Mouse (Mus musculus): ENCODE measurements around the gene Ddx59.
A peak's percentile ranks its signal among the peaks of the same experiment; 100 is the strongest.

Ddx59 gene

DNA sequence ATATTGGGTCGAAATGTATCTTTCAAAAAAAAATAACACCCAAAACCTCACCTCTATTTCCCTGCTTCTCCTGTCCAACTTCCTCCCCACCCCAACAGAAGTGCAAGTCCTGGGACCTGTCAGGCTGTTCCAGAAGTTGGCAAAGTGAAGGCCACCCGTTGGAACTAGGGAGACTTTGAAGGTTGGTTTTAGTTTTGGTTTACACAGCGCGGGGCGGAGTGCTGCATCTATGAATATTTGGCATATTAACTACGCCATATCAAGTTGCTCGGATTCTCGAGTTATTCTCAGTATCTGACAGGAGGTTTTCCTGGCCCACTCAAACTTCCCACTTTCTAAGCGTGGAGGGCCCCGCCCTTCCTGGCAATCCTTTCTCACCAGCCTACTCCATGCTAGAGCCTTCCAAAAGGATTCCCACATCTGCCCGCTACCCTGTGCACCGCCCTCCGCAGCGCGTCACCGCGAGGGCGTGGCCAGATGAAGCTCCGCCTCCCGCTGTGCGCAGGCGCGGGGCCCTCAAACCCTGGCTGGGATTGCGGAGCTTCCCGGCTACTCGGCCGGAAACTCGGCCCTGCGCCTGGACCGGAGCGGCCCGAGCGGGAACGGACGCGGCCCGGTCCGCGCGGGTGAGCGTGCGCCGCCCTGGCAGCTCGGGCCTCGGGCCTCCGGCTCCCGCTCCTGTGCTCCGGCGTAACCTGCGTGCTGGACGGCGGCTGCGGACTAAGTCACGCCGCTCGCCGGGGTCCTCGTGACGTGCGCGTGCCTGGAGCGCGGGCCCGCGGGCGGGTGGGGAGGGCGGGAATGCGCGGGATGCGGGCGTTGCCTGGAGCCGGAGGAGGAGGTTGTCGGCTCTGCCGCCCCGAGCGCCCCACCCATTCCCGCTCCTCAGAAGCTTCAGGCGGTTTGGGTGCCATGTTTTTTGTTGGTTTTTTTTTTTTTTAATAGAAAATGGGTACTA is at the start of gene Ddx59:
Ddx59 (plus strand) TSS at position 474 of the 958 bp plus-strand sequence.
- DNase-seq: peak; percentile 97

DNA sequence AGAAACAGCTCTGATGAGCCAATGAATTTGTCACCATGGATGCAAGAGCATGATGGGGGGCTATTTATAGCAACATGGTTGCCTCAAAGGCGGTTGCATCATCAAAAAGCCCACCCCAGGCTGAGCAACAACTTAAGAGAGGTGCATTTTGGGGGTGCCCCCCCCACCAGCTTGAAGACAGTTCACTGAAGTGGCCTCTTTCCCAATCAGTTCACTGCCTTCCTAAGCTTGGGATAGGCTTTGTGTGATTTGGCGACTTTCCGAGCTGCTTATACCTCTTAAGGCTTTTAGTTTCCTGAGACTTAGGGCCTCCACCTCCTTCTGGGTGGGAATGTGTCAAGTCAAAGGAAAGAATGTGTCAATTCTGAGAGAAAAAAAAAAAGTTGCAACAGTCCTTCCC is 49.1 kb upstream of the Ddx59 start:
- no peak for DNase-seq

DNA sequence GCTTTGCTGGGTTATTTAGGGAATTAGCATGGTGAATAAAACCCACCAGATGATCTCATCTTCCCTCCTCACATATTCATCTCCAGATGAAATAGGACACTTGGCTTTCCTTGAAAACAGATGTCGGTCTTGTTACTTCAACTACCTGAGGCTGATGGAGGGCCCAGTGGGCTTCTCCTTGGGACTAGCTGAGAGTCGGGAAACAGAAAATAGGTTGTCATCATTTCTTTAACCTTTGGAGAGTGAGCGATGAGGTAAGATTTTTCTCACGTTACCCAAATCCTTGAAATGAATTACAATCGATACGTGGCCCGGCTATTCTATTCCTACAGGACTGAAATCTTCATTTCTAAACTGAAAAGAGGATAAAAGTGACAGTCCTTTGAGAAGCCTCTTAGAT is 35.8 kb upstream of the Ddx59 start:
- no peak for DNase-seq

DNA sequence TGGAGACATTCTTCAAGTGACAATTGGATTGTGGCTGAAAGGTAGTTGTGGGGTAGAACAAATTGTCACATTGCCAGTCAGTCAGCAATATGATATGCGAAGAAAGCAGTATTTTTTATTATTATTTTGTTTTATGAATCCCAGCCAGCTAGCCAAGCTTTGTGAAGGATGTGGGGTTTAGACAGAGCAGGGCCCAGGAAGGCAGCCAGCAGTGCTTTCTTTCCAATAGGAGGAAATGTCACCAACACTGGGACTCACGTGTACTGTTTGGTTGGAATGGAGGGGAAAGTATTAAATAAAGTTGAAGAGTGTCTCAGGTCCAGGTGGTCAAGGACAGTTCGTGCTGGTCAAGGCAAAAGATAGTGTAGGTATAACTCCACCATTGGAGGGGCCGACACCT is 34.9 kb upstream of the Ddx59 start:
- DNase-seq: no peak

DNA sequence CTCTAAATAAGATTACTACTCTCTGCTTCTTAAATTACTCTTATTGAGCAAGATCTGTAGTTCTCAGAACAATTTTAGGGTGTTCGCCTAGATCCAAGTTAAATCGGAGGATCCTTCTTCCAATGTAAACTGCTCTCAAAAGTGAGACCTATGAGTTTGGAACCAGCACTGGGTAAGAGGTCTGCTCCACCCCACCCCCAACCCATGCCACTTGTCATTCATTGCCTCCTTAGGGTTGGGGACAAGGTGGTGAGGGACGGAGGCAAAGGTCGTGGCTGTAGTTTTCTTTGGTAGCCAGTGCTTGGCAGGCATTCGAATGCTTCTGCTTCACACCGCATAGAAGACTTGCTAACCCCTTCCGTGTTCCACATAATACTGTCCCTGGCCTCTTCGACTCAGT is 34.5 kb upstream of the Ddx59 start:
- DNase-seq: no peak

DNA sequence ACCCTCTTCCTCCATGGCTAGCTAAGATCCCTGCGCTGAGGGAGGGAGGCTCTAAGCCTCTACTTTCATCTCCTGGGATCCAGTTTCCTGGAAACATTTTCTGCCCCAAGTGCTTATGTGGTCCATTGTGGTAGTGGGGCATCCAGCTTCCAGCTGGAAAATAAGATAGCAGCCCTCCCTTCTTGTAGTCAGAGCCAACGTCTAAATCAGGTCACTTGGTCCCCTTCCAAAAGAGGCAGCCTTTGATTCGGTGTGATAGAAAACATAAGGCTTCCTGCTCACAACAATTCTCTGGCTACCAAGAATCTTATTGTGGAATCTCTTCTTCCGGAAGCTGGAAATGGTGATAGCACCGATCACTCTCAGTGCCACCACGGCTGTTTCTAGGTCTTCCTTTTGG is 33.9 kb upstream of the Ddx59 start:
- peak; percentile 52 for DNase-seq

DNA sequence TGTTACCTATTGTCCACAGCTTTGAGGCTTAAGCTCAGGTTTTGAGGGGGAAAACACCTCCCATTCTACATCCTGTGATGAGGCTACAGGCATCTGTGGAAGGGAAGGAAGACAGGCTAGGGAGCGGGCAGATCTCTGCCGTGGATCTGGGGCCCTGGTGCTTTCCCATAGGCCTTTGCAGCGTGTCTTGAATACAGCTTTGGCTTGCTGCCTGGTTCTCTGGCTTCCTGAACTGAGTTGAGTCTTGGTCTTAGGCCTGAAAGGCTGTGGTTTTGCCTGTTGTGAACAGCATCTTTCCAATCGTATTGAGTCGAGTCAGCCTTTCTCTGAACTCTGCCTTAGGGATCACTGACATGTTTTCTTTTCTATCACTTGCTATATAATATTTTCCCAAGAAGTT is 33.5 kb upstream of the Ddx59 start:
- peak; percentile 24 for DNase-seq

DNA sequence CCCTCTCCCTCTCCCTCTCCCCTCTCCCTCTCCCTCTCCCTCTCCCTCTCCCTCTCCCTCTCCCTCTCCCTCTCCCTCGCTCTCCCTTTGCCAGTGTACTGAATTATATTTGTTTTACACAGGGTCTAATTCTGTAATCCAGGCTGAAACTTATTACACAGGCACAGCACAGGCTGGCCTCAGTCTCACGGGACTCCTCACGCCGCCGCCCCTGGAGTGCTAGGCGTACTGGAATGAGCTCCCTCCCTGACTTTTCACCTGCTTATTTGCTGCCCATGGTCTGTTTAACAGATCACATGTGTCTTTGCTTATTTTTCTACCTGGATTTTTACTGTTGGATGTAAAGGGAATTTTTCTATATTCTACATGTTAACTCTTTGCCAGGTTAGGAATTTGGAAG is 28.2 kb upstream of the Ddx59 start:
- DNase-seq: no peak

DNA sequence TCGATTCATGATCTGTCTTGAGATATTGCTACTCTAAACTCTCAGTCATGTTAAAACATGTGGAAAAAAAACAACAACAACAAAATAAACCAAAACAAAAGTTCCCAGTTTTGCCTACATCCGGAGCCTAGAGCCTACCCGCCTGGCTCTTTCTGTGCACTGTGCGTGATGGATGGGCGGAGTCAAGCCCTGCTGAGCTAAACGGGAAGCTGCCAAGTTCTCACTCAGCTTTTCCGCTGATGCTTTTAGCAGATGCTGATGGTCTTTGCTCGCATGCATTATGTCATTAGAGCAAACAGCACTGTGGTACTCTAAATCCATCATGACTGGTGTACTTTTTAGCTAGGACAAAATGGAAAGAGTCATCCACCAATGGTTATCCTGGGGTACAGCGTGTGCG is 20.6 kb upstream of the Ddx59 start:
- no peak for DNase-seq

DNA sequence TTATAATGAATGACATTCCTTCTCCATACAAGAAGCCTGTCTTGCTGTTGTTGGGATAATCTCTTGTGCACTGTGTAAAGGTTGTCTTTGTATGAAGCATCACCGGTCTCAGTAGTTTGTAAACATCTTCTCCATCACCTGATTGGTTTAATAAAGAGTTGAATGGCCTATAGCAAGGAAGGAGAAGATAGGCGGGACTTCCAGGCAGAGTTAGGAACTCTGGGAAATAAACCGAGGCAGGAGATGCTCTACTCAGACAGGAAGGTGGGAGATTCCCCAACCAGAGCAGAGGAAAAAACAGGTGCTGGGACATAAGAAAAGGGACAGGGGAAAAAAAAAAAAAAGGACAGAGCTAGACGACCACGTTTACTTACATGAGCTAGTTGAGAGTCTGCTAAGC is 20.0 kb upstream of the Ddx59 start:
- no peak for DNase-seq

DNA sequence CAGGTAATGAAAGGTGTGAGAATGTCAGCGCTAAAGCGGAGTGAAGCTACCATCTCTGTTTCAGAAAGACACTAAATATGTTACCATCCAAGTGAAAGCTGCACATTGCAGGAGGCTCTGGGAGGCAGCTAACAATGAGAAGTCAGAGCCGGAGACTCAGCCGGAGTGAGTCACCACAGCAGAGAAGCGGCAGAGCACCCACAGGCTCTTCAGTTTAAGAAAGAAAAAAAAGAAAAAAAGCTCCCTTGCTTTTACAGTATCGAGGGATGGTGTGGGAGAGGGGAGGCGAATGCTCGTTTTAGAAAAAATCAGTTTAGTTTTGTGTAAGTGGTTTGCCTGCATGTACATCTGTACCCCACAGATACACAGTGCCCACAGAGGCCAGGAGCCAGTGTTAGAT is 13.8 kb upstream of the Ddx59 start:
- no peak for DNase-seq

DNA sequence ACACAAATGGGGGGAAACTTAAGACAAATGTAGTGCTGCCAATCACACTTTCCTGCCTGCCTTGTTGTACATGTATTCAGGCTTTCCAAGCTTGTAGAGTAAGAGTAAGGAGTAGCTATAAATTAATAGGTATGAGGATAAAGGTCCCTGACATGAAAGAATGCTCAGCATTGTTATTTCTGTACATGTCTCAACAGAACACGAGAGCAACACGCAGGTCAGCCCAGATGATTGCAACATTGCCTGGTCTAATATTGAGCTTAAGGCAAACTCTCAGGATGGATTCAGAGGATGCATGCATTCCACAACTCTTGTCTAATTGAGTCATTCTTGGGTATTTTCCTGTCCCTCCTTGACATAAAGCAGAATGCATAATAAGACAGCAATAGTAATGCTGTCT is 5.4 kb upstream of the Ddx59 start:
- DNase-seq: no peak

DNA sequence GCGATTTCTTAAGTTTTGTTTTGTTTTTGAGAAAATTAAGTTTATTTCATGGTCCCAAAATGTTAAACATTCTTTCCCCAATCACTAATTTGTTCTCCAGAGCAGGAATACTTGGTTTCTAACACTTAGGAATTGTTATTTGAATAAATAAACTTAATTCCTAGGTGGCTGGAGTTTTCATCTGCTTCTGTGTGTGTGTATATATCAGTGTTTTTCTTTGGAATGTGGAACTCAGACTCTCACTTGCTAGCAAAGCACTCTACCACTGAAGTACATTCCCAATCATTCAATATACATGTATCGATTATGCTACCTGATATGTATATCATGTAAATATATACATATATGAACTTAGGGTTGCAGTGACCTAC is 670 bp downstream of the Ddx59 start:
- DNase-seq: no peak

DNA sequence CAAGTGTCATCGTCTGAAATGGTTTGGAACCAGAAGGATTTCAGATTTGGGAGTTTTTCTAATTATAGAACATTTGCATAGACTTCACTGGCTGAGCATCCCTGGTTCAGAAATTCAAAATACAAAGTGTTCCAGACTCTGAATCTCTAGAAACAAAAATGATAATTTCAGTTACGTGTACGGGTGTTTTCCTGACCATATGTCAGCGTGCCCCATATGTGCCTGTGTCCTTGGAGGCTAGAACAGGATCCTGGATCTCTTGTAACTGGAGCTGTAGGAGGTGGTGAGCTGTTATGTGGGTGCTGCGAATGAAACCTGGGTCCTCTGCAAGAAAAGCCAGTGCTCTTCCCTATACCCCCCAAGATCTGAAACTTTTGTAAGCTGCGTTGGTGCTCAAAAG is 3.3 kb downstream of the Ddx59 start:
- no peak for DNase-seq

DNA sequence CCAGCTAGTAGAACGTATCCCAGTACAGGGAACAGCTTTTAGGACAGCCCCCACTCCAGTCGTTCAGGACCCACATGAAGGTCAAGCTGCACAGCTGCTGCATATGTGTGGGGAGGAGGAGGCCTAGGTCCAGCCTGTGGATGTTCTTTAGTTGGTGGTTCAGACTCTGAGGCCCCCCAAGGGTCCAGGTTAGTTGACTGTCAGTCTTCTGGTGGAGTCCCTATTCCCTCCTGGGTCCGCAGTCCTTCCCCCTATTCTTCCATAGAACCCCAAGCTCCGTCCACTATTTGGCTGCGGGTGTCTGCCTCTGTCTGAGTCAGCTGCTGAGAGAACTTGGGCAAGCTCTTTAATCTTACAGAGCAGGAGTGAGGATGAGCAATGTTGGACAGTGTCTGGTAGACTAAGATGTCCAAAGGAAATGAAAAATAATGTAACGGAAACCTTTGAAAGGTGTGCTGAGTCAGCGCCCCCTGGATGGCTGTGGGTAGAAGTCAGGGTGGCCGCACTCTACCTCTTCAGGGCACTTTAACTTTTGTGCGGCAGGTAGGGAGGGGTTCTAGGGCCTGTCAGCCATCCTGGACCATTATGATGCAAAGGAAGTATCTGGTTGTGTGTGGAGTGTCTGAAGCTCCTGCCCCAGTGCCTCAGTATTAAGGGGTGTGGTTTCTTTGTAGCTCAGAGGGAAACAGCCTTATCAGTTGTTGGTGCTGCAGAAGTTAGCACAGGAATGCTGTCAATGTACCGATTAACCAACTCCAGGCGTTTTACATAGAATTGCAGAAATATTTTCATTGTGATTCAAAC is 12.3 kb downstream of the Ddx59 start:
- no peak for DNase-seq

DNA sequence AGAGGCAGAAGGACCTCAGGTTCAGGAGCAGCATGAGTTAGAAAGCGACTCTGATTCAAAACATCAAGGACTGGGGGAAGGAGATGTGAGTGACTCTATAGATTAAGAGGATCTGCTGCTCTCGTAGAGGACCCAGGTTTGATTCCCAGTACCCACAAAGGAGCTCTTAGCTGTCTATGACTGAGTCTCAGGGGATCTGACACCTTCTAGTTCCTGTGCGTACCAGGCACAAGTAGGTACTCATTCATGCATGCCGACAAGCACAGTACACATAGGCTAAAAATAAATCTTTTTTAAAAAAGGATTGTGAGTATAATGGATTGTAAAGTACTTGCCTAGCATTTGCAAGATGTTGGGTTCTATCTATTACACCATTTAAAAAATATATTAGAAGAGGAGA is 13.9 kb downstream of the Ddx59 start:
- no peak for DNase-seq

DNA sequence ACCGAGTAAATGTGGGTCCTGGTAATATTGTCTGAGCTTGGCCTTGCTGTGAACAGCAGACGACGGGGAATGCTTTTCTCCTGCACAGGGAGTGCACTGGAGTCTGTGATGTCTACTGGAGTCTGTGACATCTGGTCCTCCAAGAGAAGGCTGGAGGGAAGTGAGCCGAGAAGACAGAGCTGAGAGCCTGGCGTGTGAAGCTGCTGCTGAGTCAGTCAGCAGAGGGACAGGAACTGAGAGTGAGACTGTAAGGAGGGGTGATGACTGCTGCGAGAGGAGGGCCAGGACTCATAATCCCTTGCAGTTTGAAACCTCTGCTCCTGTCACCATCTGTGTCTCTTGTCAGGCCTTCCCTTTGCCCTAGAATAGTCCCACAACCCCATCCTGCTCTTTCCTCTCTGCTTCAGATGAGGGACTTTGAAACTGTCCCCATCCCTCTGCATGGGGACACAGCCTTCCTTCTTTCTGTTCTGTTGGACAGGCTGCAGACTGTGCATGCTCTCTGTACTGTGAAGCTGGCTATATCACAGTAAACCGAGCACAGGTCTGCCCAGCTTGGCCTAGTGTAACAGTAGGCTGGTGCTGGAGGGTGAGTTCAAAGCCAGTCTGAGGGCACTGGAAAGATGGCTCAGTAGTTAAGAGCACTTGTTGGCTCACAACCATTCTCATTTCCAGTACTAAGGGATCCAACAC is 15.2 kb downstream of the Ddx59 start:
- no peak for DNase-seq

DNA sequence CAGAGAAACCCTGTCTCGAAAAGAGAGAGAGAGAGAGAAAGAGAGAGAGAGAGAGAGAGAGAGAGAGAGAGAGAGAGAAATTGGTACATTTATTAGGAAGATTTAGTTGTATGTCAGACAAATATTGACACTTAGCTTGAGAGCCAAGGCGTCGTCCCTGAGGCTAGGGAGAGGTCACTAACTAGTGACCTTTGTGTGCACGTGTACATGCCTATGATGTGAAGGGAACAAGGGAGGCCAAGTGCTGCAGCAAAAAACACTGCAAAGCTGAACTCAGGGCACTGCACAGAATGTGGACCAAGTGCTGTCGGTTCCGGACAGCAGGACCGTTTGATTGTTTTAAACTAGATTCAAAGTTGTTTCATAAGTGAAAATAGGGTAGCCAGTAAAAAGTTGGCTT is 25.7 kb downstream of the Ddx59 start:
- DNase-seq: no peak

DNA sequence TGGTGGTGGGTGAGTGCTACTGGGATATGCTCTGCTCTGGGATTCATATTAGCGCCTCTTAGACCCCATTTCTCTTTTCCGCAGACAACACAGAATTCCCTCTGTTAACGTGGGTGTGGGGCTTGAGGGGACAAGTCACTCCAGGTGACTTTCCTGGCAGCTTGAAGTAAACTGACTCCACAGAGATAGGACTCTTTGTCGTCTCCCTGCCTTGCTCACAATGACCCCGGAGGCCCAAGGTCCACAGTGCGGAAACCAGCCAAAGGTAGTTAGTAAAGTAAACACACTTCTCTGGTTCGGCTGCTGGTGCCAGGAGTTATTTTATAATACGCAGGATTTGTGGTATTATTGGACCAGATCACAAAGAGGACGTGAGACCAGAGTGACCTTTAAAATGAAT is 27.7 kb downstream of the Ddx59 start:
- no peak for DNase-seq

DNA sequence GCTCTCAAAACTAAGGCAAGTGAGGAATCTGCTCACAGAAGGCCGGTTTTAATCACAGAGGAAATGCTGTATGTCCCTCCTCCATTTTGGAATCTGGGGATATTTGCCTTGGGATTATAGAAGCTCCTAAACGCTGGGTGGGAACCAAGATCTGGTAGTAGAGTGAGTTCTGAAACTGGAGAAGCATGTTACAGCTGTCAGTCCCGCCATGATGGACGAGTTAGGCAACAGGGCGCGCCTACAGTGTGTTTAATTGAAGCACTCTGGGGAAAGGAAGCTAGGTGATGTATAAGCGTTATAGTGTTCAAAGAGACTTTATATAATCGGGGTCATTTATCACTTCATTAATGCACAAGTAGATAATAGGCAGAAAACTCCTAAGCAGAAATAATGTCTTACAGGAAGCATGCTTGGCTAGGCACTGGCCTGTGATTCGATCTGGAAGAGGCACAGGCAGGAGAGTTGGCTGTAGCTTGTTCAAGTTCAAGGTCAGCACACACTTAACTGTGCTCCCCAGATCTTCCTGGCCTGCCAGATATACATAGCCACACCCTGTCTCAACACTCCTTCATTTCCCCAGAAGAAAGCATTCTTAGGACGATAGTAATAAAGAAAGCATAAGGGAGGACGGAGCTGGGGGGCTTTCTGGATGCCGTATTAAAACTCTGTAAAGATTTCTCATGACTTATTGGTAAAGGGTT is 29.6 kb downstream of the Ddx59 start:
- no peak for DNase-seq

DNA sequence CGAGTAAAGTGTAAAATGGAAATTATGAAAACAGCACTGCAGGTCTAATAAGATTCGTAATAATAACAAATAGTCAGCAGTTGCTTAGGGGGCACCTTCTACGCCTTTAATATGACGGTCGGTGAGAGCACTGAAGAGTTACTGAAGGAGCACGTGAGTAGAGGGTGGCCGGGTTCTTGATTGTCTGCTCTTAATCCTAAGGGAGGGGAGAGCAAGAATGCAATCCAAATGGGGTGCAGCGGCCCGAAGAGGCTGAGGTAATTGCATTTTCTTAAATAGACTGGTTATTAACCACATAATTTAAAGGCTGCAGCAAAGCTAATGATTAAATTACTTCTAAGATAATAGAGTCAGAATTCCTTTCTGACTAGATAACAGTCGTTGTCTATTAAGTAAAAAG is 31.9 kb downstream of the Ddx59 start:
- no peak for DNase-seq

DNA sequence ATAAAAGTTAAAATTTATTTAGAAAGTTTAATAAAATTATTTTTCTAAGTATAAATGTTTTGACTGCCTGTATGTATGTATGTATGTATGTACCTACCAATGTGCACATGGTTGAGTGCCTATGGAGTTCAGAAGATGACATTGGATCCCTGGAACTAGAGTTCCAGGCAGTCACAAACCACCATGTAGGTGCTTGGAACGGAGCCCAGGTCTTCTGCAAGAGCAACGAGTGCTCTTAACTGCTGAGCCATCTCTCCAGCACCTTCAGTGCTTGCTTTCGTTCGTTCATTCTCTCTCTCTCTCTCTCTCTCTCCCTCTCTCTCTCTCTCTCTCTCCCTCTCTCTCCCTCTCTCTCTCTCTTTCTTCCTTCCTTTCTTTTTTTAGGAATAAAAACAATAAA is 32.3 kb downstream of the Ddx59 start:
- DNase-seq: no peak

DNA sequence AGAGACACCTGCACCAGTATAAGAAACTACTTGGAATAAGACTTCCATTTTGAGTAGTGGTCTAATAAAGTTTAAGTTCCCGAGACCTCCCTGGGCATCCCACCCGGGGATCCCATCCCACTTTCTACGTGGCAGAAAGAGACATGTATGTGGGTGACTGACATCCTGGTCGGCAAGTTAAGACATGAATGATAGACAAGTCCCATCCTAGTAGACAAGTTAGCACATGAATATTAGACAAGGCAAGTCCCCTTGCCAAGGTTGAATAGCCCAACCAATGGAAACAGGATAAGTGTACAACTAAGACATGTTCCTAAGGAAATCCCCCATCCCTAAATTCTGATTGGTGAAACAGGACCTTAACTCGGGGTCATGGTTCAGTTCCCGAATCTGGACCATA is 34.5 kb downstream of the Ddx59 start:
- DNase-seq: no peak

All from cerebellum, adult 9-11 months (tissue).